Mouse (Mus musculus): ENCODE measurements around the gene Hectd3. TPM values are rescaled to one million over a fixed set of nuclear protein-coding genes. Genes with fewer than 3 reads are reported as not detected.
A peak's percentile ranks its signal among the peaks of the same experiment; 100 is the strongest.

Hectd3 gene
- polyA plus RNA-seq, 1 experiment from 2014 or later = 9.4 TPM

DNA sequence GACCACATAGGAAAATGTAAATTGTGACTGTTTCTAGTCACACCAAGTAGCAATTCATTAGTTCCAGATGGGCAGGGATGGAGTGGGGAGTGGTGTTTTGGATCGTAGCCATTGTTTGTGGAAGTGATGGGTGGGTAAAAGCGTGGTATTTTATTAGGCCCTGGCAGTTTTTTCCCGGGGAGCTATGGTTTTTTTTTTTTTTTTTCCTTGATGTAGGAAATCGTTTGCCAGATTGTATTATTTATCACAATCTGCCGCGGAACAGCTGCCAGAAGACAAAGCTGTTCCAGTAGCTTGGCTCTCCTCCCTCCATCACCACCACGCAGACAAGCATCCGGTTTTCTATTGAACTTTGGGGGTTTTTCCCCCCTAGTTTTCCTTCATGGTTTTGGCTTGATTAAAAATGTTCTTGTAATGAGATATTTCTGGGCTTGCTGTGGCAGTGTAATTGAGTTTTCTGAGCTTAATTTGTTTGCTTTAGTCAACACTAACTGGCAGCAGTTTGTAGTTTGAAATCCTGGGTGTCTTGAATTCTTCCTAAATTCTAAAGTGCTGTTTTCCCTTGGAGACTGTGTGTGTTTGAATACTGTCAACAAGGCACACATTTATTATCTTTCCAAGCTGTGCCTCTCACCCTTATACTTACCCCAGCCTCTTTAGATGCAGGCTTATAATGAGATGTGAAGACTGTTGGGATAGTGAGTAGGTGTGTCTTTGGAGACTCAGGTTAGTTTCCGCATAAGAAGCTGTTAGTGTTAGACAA, 45.0 kb downstream of the Hectd3 start:
- 58% methylated on average over 9 of the region's 9 CpGs for WGBS
- no peak overlapping the region for H3K4me2 ChIP-seq

DNA sequence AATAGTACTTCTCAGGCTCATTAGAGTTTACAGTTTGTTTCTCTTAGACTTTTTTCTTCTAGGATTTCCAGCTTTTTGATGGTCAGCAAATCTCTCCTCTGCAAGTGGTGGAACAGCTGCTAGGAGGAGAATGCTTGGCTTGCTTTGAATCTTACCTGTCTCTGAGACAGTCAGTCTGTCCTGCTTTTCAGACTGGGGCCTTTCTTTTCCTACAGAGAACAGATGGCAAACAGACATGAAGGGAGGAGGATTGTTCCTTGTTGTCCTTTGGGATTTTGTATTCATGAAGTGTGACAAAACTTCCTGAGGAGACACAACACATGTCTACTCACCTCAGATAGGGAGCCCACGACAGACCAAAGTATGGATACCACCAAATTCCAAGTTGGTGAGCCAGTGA, 45.7 kb downstream of the Hectd3 start:
- Histone ChIP-seq H3K9ac (ENCODE audit: low read length) (no peak overlapping the region), H3K4me2 (no peak overlapping the region), H3K27me3 (ENCODE audit: control insufficient read depth, insufficient read depth, low read length) (no peaks in the 10 kb centered on the region), H3K36me3 (ENCODE audit: control insufficient read depth, insufficient read depth, low read length) (no peaks in the 10 kb centered on the region), H3K4me3 (ENCODE audit: low read depth, low read length) (no peak overlapping the region), H3K27ac (ENCODE audit: low read depth, low read length) (peak overlapping the region; percentile 5; the same call in 1 of the 2 replicates), H3K9me3 (ENCODE audit: control insufficient read depth, low read length) (no peaks in the 10 kb centered on the region), H3K4me1 (ENCODE audit: control insufficient read depth, insufficient read depth, low read length) (0 out of 2 replicates have a peak, but pooled peaks cover 5% of the 10 kb centered on the region)
- WGBS = 63% methylated on average over 1 of the region's 1 CpGs
- DNase-seq (ENCODE audit: low spot score, missing footprints) = no peak
- ATAC-seq (ENCODE audit: low FRiP score) = no peak

More for the DNA sequence above, 45.0 kb downstream of the Hectd3 start:
- DNase-seq (ENCODE audit: low spot score, missing footprints) = no peak
- Histone ChIP-seq H3K4me3 (ENCODE audit: low read depth, low read length) (no peak overlapping the region), H3K36me3 (ENCODE audit: control insufficient read depth, insufficient read depth, low read length) (no peaks in the 10 kb centered on the region), H3K27ac (ENCODE audit: low read depth, low read length) (peak overlapping the region; percentile 15; the same call in 1 of the 2 replicates), H3K27me3 (ENCODE audit: control insufficient read depth, insufficient read depth, low read length) (no peaks in the 10 kb centered on the region), H3K4me1 (ENCODE audit: control insufficient read depth, insufficient read depth, low read length) (0 out of 2 replicates have a peak, but pooled peaks cover 5% of the 10 kb centered on the region), H3K9me3 (ENCODE audit: control insufficient read depth, low read length) (no peaks in the 10 kb centered on the region), H3K9ac (ENCODE audit: low read length) (no peak overlapping the region)
- no peak for ATAC-seq (ENCODE audit: low FRiP score)

DNA sequence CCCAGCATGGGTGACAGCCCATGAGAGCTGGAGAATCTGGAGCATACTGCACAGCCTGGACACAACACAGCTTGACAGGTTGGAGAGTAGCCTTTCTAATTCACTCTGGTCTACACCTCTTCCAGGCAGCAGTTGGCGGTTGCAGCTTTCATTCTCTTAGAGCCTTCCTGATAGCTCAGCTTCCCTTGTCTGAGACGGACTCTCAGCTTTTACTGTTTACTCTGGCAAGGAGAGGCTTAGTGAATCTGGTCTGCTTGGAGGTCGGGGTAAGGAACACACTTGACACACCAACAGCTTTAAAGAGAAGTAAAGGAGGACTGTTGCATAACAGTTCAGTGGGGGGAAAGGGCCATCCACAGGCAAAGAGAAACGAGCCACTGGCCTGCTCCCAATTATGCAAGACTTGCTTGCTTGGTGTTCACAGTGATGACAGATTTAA, 46.2 kb downstream of the Hectd3 start:
- 69% methylated on average over 4 of the region's 4 CpGs for WGBS
- Histone ChIP-seq H3K9ac (ENCODE audit: low read length) (no peak overlapping the region), H3K27me3 (ENCODE audit: control insufficient read depth, insufficient read depth, low read length) (no peaks in the 10 kb centered on the region), H3K4me2 (no peak overlapping the region), H3K27ac (ENCODE audit: low read depth, low read length) (peak overlapping the region; percentile 37; the same call in 1 of the 2 replicates), H3K4me3 (ENCODE audit: low read depth, low read length) (no peak overlapping the region), H3K36me3 (ENCODE audit: control insufficient read depth, insufficient read depth, low read length) (no peaks in the 10 kb centered on the region), H3K4me1 (ENCODE audit: control insufficient read depth, insufficient read depth, low read length) (0 out of 2 replicates have a peak, but pooled peaks cover 5% of the 10 kb centered on the region), H3K9me3 (ENCODE audit: control insufficient read depth, low read length) (no peaks in the 10 kb centered on the region)
- DNase-seq (ENCODE audit: low spot score, missing footprints) (peak; percentile 80), ATAC-seq (ENCODE audit: low FRiP score) (no peak)

DNA sequence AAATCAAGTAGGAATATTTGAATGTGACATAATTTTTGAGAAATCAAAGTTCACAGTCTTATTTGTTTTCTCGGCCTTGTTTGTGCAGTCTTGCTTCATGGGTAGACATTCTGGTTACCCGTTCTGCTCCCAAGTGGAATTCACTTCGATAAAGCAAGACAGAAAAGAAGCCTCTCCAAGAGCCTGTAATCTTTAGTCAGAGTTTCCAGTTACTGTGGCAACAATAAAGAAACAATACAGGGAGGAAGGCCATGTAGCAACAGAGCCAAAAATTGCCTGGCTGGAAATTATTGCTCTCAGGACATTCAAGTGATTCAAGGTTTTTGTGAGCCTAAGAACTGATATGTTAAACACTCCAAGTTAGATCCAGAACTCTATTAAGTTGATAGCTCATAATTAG, 53.7 kb downstream of the Hectd3 start:
- no peaks in the 10 kb centered on the region for H3K4me1 ChIP-seq (ENCODE audit: control insufficient read depth, insufficient read depth, low read length)
- H3K36me3 ChIP-seq (ENCODE audit: control insufficient read depth, insufficient read depth, low read length) = peaks cover 2% of the 10 kb centered on the region; the same call in 1 of the 2 replicates
- WGBS = 84% methylated on average over 3 of the region's 3 CpGs
- no peak for DNase-seq (ENCODE audit: low spot score, missing footprints)
- no peaks in the 10 kb centered on the region for H3K27me3 ChIP-seq (ENCODE audit: control insufficient read depth, insufficient read depth, low read length)
- H3K27ac ChIP-seq (ENCODE audit: low read depth, low read length) = no peak overlapping the region
- H3K9me3 ChIP-seq (ENCODE audit: control insufficient read depth, low read length) = no peaks in the 10 kb centered on the region
- ATAC-seq (ENCODE audit: low FRiP score) = no peak
- no peak overlapping the region for H3K4me3 ChIP-seq (ENCODE audit: low read depth, low read length)
- no peak overlapping the region for H3K4me2 ChIP-seq
- no peak overlapping the region for H3K9ac ChIP-seq (ENCODE audit: low read length)

DNA sequence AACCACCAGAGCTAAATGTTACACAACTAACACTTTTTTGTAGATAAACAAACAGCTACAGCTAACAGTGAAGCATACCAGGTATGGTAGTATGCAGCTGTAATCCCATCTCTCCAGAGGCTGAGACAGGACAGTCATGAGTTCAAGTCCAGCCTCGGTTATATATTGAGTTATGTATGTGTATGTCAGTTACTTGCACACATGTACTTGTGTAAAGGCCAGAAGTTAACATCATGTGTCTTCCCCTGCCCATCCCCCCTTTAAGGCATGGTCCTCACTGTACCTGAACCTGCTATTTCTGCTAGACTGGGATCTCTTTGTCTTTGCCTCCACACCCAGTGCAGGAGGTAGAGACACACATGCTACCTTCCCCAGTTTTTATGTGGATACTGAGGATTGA, 54.4 kb downstream of the Hectd3 start:
- WGBS = 96% methylated on average over 1 of the region's 1 CpGs
- H3K36me3 ChIP-seq (ENCODE audit: control insufficient read depth, insufficient read depth, low read length) = peaks cover 2% of the 10 kb centered on the region; the same call in 1 of the 2 replicates

DNA sequence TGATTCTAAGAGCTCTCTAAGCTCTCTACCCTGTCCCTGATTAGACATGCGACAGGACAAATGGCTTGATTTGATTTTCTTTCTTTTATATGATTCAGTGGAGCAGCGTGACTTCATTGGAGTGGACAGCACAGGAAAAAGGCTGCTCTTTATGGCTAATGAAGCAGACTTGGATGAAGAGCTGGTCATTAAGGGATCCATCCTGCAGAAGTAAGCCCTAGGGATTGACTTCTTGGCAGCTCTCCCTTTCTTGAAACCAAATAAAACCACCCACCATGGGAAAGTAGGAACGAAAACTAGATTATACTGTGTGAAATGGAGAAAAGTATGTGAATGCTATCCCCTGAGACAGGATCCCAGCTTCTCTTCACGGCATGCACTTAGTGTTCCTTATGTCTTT, 57.5 kb downstream of the Hectd3 start:
- no peak for ATAC-seq (ENCODE audit: low FRiP score)
- H3K4me2 ChIP-seq = no peak overlapping the region
- H3K9me3 ChIP-seq (ENCODE audit: control insufficient read depth, low read length) = no peaks in the 10 kb centered on the region
- H3K27ac ChIP-seq (ENCODE audit: low read depth, low read length) = no peak overlapping the region
- no peak overlapping the region for H3K9ac ChIP-seq (ENCODE audit: low read length)
- WGBS = 81% methylated on average over 4 of the region's 4 CpGs
- H3K4me3 ChIP-seq (ENCODE audit: low read depth, low read length) = no peak overlapping the region
- peaks cover 4% of the 10 kb centered on the region for H3K27me3 ChIP-seq (ENCODE audit: control insufficient read depth, insufficient read depth, low read length)
- H3K4me1 ChIP-seq (ENCODE audit: control insufficient read depth, insufficient read depth, low read length) = no peaks in the 10 kb centered on the region
- DNase-seq (ENCODE audit: low spot score, missing footprints) = no peak
- H3K36me3 ChIP-seq (ENCODE audit: control insufficient read depth, insufficient read depth, low read length) = peaks cover 2% of the 10 kb centered on the region; the same call in 1 of the 2 replicates

More for the DNA sequence above, 54.4 kb downstream of the Hectd3 start:
- Histone ChIP-seq H3K4me3 (ENCODE audit: low read depth, low read length) (no peak overlapping the region), H3K4me2 (no peak overlapping the region), H3K4me1 (ENCODE audit: control insufficient read depth, insufficient read depth, low read length) (no peaks in the 10 kb centered on the region), H3K27ac (ENCODE audit: low read depth, low read length) (no peak overlapping the region), H3K9ac (ENCODE audit: low read length) (no peak overlapping the region), H3K27me3 (ENCODE audit: control insufficient read depth, insufficient read depth, low read length) (no peaks in the 10 kb centered on the region), H3K9me3 (ENCODE audit: control insufficient read depth, low read length) (no peaks in the 10 kb centered on the region)
- ATAC-seq (ENCODE audit: low FRiP score) (no peak), DNase-seq (ENCODE audit: low spot score, missing footprints) (no peak)

DNA sequence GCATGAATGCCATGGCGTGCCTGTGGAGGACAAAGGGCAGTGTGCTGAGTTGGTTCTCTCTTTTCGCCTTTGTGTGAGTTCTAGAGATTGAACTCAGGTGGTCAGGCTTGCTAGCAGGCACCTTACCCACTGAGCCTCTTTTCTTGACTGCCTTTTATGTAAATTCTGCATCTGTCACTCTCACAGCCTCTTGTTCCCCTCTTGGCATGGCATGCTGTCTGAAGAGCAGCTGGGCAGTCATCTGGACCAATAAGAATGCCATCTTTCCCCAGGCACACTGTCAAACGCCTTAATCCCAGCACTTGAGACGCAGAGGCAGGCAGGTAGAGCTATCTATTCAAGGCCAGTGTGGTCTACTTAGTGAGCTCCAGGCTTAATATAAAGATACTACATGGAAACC, 58.8 kb downstream of the Hectd3 start:
- Histone ChIP-seq H3K27me3 (ENCODE audit: control insufficient read depth, insufficient read depth, low read length) (peaks cover 13% of the 10 kb centered on the region), H3K4me3 (ENCODE audit: low read depth, low read length) (no peak overlapping the region), H3K9me3 (ENCODE audit: control insufficient read depth, low read length) (no peaks in the 10 kb centered on the region), H3K9ac (ENCODE audit: low read length) (no peak overlapping the region), H3K36me3 (ENCODE audit: control insufficient read depth, insufficient read depth, low read length) (peaks cover 2% of the 10 kb centered on the region; the same call in 1 of the 2 replicates), H3K4me2 (no peak overlapping the region), H3K27ac (ENCODE audit: low read depth, low read length) (no peak overlapping the region), H3K4me1 (ENCODE audit: control insufficient read depth, insufficient read depth, low read length) (no peaks in the 10 kb centered on the region)
- DNase-seq (ENCODE audit: low spot score, missing footprints) = no peak
- WGBS = 89% methylated on average over 4 of the region's 4 CpGs
- ATAC-seq (ENCODE audit: low FRiP score) = no peak

Other genes with a start within 250 kb of the Hectd3 start
- gene Toe1, start 187.7 kb upstream of the Hectd3 start, polyA plus RNA-seq (2014; fragmentation: Nextera tagmentation; extraction: Ambion mirVana) = 33.7 and 34.1 TPM in 2 replicates
- gene Mutyh, start 187.6 kb upstream of the Hectd3 start, polyA plus RNA-seq (2014; fragmentation: Nextera tagmentation; extraction: Ambion mirVana) = 13.9 and 18.2 TPM in 2 replicates
- gene Hpdl, start 173.6 kb upstream of the Hectd3 start, polyA plus RNA-seq (2014; fragmentation: Nextera tagmentation; extraction: Ambion mirVana) = 0.51 and 0.81 TPM in 2 replicates
- gene Zswim5, start 117.9 kb upstream of the Hectd3 start, polyA plus RNA-seq (2014; fragmentation: Nextera tagmentation; extraction: Ambion mirVana) = 8.7 and 10.1 TPM in 2 replicates
- gene Urod, start 904 bp upstream of the Hectd3 start, polyA plus RNA-seq (2014; fragmentation: Nextera tagmentation; extraction: Ambion mirVana) = 85.2 and 95.6 TPM in 2 replicates
- gene Eif2b3, start 24.1 kb downstream of the Hectd3 start, polyA plus RNA-seq (2014; fragmentation: Nextera tagmentation; extraction: Ambion mirVana) = 43.0 and 49.4 TPM in 2 replicates
- gene Ptch2, start 100.8 kb downstream of the Hectd3 start, polyA plus RNA-seq (2014; fragmentation: Nextera tagmentation; extraction: Ambion mirVana) = 3.6 and 5.0 TPM in 2 replicates
- 2.7 and 3.8 TPM in 2 replicates for gene Btbd19, start 130.4 kb downstream of the Hectd3 start, polyA plus RNA-seq (2014; fragmentation: Nextera tagmentation; extraction: Ambion mirVana)
- not detected in 2 replicates for gene Tctex1d4, start 131.5 kb downstream of the Hectd3 start, polyA plus RNA-seq (2014; fragmentation: Nextera tagmentation; extraction: Ambion mirVana)
- 28.0 and 32.8 TPM in 2 replicates for gene Plk3, start 138.6 kb downstream of the Hectd3 start, polyA plus RNA-seq (2014; fragmentation: Nextera tagmentation; extraction: Ambion mirVana)
- gene Rps8, start 160.9 kb downstream of the Hectd3 start, polyA plus RNA-seq (2014; fragmentation: Nextera tagmentation; extraction: Ambion mirVana) = 780 and 794 TPM in 2 replicates
- 103 and 104 TPM in 2 replicates for gene Kif2c, start 187.3 kb downstream of the Hectd3 start, polyA plus RNA-seq (2014; fragmentation: Nextera tagmentation; extraction: Ambion mirVana)

Data from midbrain, embryonic 11.5 days (tissue).